Mouse (Mus musculus): ENCODE measurements around the gene Sqor. TPM values are rescaled to one million over a fixed set of nuclear protein-coding genes. Genes with fewer than 3 reads are reported as not detected.
A peak's percentile ranks its signal among the peaks of the same experiment; 100 is the strongest.

Sqor gene
- polyA plus RNA-seq, 1 experiment from 2014 or later = 37.7 TPM

GRCm38 (mm10) chr2:122746461-122746860 lies 18.6 kb upstream of the Sqor start:
- Histone ChIP-seq H3K4me3 (replicated peaks; ENCODE audit: low read length) (no peak overlapping the region), H3K9ac (ENCODE audit: low read length) (no peak overlapping the region), H3K9me3 (replicated peaks; ENCODE audit: control insufficient read depth, low read length) (no peaks in the 10 kb centered on the region), H3K36me3 (ENCODE audit: control insufficient read depth, insufficient read depth, low read length) (no peaks in the 10 kb centered on the region), H3K27me3 (ENCODE audit: control insufficient read depth, insufficient read depth, low read length) (no peaks in the 10 kb centered on the region), H3K4me2 (ENCODE audit: low read depth, low read length) (0 out of 2 replicates have a peak overlapping the region, but pooled peaks have one; percentile 3), H3K27ac (ENCODE audit: low read length) (peak overlapping the region; percentile 55), H3K4me1 (ENCODE audit: control insufficient read depth, insufficient read depth, low read length) (no peaks in the 10 kb centered on the region)
- 86% methylated on average over 9 of the region's 9 CpGs for WGBS
- no peak for ATAC-seq (ENCODE audit: insufficient read depth, low FRiP score)

- no peaks in the 10 kb centered on the region for H3K9me3 ChIP-seq (replicated peaks; ENCODE audit: control insufficient read depth, low read length)
- no peaks in the 10 kb centered on the region for H3K4me1 ChIP-seq (ENCODE audit: control insufficient read depth, insufficient read depth, low read length)
- H3K4me2 ChIP-seq (ENCODE audit: low read depth, low read length) = no peak overlapping the region
- ATAC-seq (ENCODE audit: insufficient read depth, low FRiP score) = no peak
- no peaks in the 10 kb centered on the region for H3K27me3 ChIP-seq (ENCODE audit: control insufficient read depth, insufficient read depth, low read length)
- 15% methylated on average over 7 of the region's 7 CpGs for WGBS
- no peak overlapping the region for H3K27ac ChIP-seq (ENCODE audit: low read length)
- no peak overlapping the region for H3K4me3 ChIP-seq (replicated peaks; ENCODE audit: low read length)
- no peak overlapping the region for H3K9ac ChIP-seq (ENCODE audit: low read length)
- no peaks in the 10 kb centered on the region for H3K36me3 ChIP-seq (ENCODE audit: control insufficient read depth, insufficient read depth, low read length)
These were observed 11.2 kb upstream of the Sqor start for GRCm38 (mm10) chr2:122753739-122754343.

DNA sequence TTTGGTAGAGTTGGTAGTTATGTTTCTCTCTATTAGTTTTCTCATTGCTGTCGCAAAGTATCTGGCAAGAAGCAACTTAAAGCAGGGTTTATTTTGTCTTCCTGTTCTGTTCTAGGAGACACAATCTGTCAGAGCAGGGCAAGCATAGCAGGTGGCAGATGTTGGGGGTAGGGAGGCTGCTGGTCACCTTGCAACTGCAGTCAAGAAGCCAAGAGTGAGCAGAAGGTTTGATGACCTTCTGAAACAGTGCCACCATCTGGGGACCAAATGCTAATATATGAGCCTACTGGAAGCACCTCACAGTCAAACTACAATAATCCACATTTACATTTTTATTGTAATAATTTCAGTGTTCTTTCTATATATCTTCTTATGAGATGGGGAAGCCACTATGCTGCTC lies 5.2 kb upstream of the Sqor start:
- no peak for ATAC-seq (ENCODE audit: insufficient read depth, low FRiP score)
- Histone ChIP-seq H3K4me3 (replicated peaks; ENCODE audit: low read length) (no peak overlapping the region), H3K27ac (ENCODE audit: low read length) (no peak overlapping the region), H3K4me2 (ENCODE audit: low read depth, low read length) (no peak overlapping the region), H3K9me3 (replicated peaks; ENCODE audit: control insufficient read depth, low read length) (no peaks in the 10 kb centered on the region), H3K9ac (ENCODE audit: low read length) (no peak overlapping the region), H3K4me1 (ENCODE audit: control insufficient read depth, insufficient read depth, low read length) (no peaks in the 10 kb centered on the region), H3K27me3 (ENCODE audit: control insufficient read depth, insufficient read depth, low read length) (0 out of 2 replicates have a peak, but pooled peaks cover 4% of the 10 kb centered on the region), H3K36me3 (ENCODE audit: control insufficient read depth, insufficient read depth, low read length) (no peaks in the 10 kb centered on the region)
- 89% methylated on average over 1 of the region's 1 CpGs for WGBS

DNA sequence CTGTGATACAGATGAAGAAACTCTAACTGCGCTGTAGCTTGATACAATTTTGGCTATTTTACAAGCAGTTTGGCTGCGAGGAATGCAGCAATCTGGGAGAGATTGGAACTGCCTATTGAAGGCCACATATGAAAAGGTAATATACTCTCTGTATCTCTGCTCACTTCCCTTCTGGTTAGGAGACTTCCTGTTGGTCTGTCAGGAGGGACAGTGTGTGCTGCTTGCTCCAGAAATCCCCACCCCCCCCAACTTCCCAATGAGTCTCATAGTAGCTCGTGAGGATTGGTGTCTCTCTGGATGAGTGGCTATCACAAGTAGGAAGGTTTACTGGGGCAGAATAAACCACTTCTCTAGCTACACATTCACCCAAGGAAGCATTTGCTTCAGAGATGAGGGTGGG lies 2.0 kb upstream of the Sqor start:
- Histone ChIP-seq H3K4me2 (ENCODE audit: low read depth, low read length) (no peak overlapping the region), H3K4me1 (ENCODE audit: control insufficient read depth, insufficient read depth, low read length) (peaks cover 3% of the 10 kb centered on the region; the same call in 1 of the 2 replicates), H3K4me3 (replicated peaks; ENCODE audit: low read length) (no peak overlapping the region), H3K36me3 (ENCODE audit: control insufficient read depth, insufficient read depth, low read length) (no peaks in the 10 kb centered on the region), H3K27ac (ENCODE audit: low read length) (no peak overlapping the region), H3K27me3 (ENCODE audit: control insufficient read depth, insufficient read depth, low read length) (0 out of 2 replicates have a peak, but pooled peaks cover 4% of the 10 kb centered on the region), H3K9ac (ENCODE audit: low read length) (no peak overlapping the region), H3K9me3 (replicated peaks; ENCODE audit: control insufficient read depth, low read length) (no peaks in the 10 kb centered on the region)
- ATAC-seq (ENCODE audit: insufficient read depth, low FRiP score) = no peak
- WGBS = 64% methylated on average over 3 of the region's 3 CpGs

DNA sequence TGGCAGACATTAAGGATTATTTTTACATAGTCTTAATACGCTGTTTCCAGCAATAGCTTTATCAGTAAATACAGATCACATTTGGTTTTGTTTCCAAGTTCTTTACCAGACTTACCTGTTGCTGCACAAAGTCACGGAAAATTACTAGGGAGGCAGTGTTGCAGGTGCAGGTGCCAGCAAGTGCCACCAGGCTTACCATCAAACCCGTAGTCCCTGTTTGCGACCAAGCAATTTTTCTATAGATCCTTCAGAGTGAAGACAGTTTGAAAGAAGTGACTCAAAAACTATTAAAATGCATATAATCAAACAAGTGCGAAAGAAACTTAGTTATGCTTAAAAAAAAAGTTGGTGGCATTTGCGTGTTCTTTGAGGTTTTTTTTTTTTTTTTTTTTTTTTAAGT lies 511 bp upstream of the Sqor start:
- Histone ChIP-seq H3K9ac (ENCODE audit: low read length) (peak overlapping the region; percentile 80; the same call in 1 of the 2 replicates), H3K27ac (ENCODE audit: low read length) (no peak overlapping the region), H3K9me3 (replicated peaks; ENCODE audit: control insufficient read depth, low read length) (no peaks in the 10 kb centered on the region), H3K4me1 (ENCODE audit: control insufficient read depth, insufficient read depth, low read length) (peaks cover 3% of the 10 kb centered on the region; the same call in 1 of the 2 replicates), H3K36me3 (ENCODE audit: control insufficient read depth, insufficient read depth, low read length) (no peaks in the 10 kb centered on the region), H3K4me3 (replicated peaks; ENCODE audit: low read length) (peak overlapping the region; percentile 53; the same call in 1 of the 2 replicates), H3K27me3 (ENCODE audit: control insufficient read depth, insufficient read depth, low read length) (0 out of 2 replicates have a peak, but pooled peaks cover 4% of the 10 kb centered on the region), H3K4me2 (ENCODE audit: low read depth, low read length) (peak overlapping the region; percentile 85)
- no peak for ATAC-seq (ENCODE audit: insufficient read depth, low FRiP score)
- 51% methylated on average over 6 of the region's 6 CpGs for WGBS

- Histone ChIP-seq H3K4me3 (replicated peaks; ENCODE audit: low read length) (peak overlapping the region; percentile 53), H3K27ac (ENCODE audit: low read length) (peak overlapping the region; percentile 82), H3K9ac (ENCODE audit: low read length) (peak overlapping the region; percentile 80), H3K4me2 (ENCODE audit: low read depth, low read length) (peak overlapping the region; percentile 85), H3K27me3 (ENCODE audit: control insufficient read depth, insufficient read depth, low read length) (0 out of 2 replicates have a peak, but pooled peaks cover 4% of the 10 kb centered on the region), H3K4me1 (ENCODE audit: control insufficient read depth, insufficient read depth, low read length) (peaks cover 3% of the 10 kb centered on the region; the same call in 1 of the 2 replicates), H3K9me3 (replicated peaks; ENCODE audit: control insufficient read depth, low read length) (no peaks in the 10 kb centered on the region), H3K36me3 (ENCODE audit: control insufficient read depth, insufficient read depth, low read length) (no peaks in the 10 kb centered on the region)
- WGBS = 28% methylated on average over 3 of the region's 3 CpGs
- peak; percentile 31; the same call in 1 of the 2 replicates for ATAC-seq (ENCODE audit: insufficient read depth, low FRiP score)
These were observed 733 bp downstream of the Sqor start for GRCm38 (mm10) chr2:122765794-122766145.

GRCm38 (mm10) chr2:122771002-122771401 lies 6.0 kb downstream of the Sqor start:
- Histone ChIP-seq H3K4me3 (replicated peaks; ENCODE audit: low read length) (no peak overlapping the region), H3K9me3 (replicated peaks; ENCODE audit: control insufficient read depth, low read length) (no peaks in the 10 kb centered on the region), H3K27me3 (ENCODE audit: control insufficient read depth, insufficient read depth, low read length) (no peaks in the 10 kb centered on the region), H3K4me1 (ENCODE audit: control insufficient read depth, insufficient read depth, low read length) (no peaks in the 10 kb centered on the region), H3K4me2 (ENCODE audit: low read depth, low read length) (no peak overlapping the region), H3K9ac (ENCODE audit: low read length) (no peak overlapping the region), H3K36me3 (ENCODE audit: control insufficient read depth, insufficient read depth, low read length) (no peaks in the 10 kb centered on the region), H3K27ac (ENCODE audit: low read length) (no peak overlapping the region; the same call in 1 of the 2 replicates)
- WGBS = 67% methylated on average over 2 of the region's 2 CpGs
- 0 out of 2 replicates have a peak, but pooled peaks have one; percentile 44 for ATAC-seq (ENCODE audit: insufficient read depth, low FRiP score)

- Histone ChIP-seq H3K9me3 (replicated peaks; ENCODE audit: control insufficient read depth, low read length) (no peaks in the 10 kb centered on the region), H3K4me2 (ENCODE audit: low read depth, low read length) (no peak overlapping the region), H3K4me3 (replicated peaks; ENCODE audit: low read length) (no peak overlapping the region), H3K9ac (ENCODE audit: low read length) (no peak overlapping the region), H3K27me3 (ENCODE audit: control insufficient read depth, insufficient read depth, low read length) (no peaks in the 10 kb centered on the region), H3K27ac (ENCODE audit: low read length) (no peak overlapping the region), H3K4me1 (ENCODE audit: control insufficient read depth, insufficient read depth, low read length) (no peaks in the 10 kb centered on the region), H3K36me3 (ENCODE audit: control insufficient read depth, insufficient read depth, low read length) (no peaks in the 10 kb centered on the region)
- no peak for ATAC-seq (ENCODE audit: insufficient read depth, low FRiP score)
- WGBS = 63% methylated on average over 1 of the region's 1 CpGs
These were observed 7.9 kb downstream of the Sqor start for GRCm38 (mm10) chr2:122772899-122773298.

- Histone ChIP-seq H3K27ac (ENCODE audit: low read length) (no peak overlapping the region), H3K4me3 (replicated peaks; ENCODE audit: low read length) (no peak overlapping the region), H3K27me3 (ENCODE audit: control insufficient read depth, insufficient read depth, low read length) (no peaks in the 10 kb centered on the region), H3K36me3 (ENCODE audit: control insufficient read depth, insufficient read depth, low read length) (no peaks in the 10 kb centered on the region), H3K4me2 (ENCODE audit: low read depth, low read length) (no peak overlapping the region), H3K9ac (ENCODE audit: low read length) (no peak overlapping the region), H3K9me3 (replicated peaks; ENCODE audit: control insufficient read depth, low read length) (no peaks in the 10 kb centered on the region), H3K4me1 (ENCODE audit: control insufficient read depth, insufficient read depth, low read length) (0 out of 2 replicates have a peak, but pooled peaks cover 4% of the 10 kb centered on the region)
- 56% methylated on average over 1 of the region's 1 CpGs for WGBS
- ATAC-seq (ENCODE audit: insufficient read depth, low FRiP score) = no peak
These were observed 10.5 kb downstream of the Sqor start for GRCm38 (mm10) chr2:122775491-122775890.

All from stomach, embryonic 16.5 days (tissue).